Mouse (Mus musculus) CD8-positive naive resting alpha-beta T cell, adult 57 days (primary cell): ENCODE results near the gene Cnga3. TPM values are rescaled to one million over a fixed set of nuclear protein-coding genes. Genes with fewer than 3 reads are reported as not detected.

ENCODE experiments used
- total RNA-seq: library from RNA; stranded (reverse); gene quantifications from one replicate; pipeline ENCODE4 v1.2.4, GENCODE M21; 2023

Gene Cnga3
- not detected for total RNA-seq

DNA sequence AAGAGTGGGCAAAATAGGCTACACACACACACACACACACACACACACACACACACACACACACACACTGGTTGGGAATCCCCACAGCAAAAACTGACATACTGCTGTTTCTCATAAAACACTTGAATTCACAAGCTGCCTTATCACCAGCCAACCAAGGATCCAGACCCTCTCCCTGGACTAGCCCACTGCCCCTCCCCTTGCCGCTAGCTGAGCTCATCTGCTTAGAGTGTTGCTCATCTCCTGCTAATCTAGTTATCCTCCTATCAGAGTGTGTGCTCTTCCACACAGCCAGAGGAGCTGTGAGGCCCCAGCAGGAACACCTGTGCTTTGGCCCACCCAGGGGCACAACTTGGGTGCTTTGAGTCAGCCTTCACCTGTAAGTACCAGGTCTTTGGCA lies at the start of gene Cnga3:
Gene Cnga3, plus strand, starts transcription at position 291 of the 400 bp plus-strand sequence.

DNA sequence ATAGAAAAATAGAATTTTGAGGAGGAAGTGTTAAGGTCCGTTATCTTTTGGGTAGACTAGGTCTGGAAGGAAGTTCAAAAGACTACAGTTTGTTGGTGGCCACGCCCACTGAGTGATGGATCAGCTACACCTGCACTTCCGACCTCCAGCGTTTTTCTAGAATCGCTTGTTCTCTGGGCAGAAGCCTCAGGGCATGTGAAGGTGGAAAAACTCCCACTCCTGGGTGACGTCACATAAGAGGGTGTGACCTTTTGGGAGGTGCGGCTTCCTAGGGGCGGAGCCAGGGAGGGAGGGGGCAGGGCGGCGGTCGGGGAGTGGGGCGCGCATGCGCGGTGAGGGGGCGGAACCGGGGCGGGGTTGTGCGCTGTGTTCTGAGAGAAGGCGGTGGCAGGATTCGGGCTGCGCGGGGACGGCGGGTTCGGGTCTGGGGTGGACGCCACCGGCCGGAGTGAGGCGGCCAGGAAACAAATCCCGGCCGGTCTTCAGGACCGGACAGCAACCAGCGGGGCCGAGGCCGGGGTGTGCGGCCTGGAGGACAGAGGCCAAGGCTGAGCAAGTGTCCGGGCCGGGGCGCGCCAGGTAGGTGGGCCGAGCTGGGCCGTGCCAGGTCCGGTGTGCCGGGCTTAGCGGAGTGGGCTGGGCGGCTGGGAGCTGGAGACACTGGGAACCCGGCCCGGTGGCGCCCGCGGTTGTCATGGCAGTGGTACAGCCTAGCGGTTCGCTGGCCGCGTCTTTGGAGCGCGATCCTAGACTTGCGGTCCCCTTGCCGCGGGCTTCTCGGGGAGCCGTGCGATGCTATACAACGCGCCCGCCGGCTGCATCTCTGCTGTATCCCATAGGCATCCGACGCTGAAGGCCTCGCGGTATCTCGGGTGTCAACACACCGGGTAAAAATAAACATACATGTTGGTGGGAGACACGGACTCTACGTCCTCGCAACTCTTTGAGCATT lies 85.6 kb downstream of the Cnga3 start, which contains the start of gene Inpp4a:
Gene Inpp4a, plus strand, starts transcription at position 326 of the 952 bp plus-strand sequence.

Other genes starting within 250 kb of the Cnga3 start
- gene Vwa3b, start 187.8 kb upstream of the Cnga3 start, total RNA-seq: 2.0 TPM
- 38.4 TPM for gene Inpp4a, start 85.4 kb downstream of the Cnga3 start, total RNA-seq
- 41.6 TPM for gene Coa5, start 215.7 kb downstream of the Cnga3 start, total RNA-seq
- 39.4 TPM for gene Unc50, start 215.7 kb downstream of the Cnga3 start, total RNA-seq